Mouse (Mus musculus): ENCODE results near the gene Fli1. TPM values are rescaled to one million over a fixed set of nuclear protein-coding genes. Genes with fewer than 3 reads are reported as not detected.

The Fli1 gene
- total and polyA plus RNA-seq, 2 experiments from 2014 or later: 6.8 to 7.0 TPM

DNA sequence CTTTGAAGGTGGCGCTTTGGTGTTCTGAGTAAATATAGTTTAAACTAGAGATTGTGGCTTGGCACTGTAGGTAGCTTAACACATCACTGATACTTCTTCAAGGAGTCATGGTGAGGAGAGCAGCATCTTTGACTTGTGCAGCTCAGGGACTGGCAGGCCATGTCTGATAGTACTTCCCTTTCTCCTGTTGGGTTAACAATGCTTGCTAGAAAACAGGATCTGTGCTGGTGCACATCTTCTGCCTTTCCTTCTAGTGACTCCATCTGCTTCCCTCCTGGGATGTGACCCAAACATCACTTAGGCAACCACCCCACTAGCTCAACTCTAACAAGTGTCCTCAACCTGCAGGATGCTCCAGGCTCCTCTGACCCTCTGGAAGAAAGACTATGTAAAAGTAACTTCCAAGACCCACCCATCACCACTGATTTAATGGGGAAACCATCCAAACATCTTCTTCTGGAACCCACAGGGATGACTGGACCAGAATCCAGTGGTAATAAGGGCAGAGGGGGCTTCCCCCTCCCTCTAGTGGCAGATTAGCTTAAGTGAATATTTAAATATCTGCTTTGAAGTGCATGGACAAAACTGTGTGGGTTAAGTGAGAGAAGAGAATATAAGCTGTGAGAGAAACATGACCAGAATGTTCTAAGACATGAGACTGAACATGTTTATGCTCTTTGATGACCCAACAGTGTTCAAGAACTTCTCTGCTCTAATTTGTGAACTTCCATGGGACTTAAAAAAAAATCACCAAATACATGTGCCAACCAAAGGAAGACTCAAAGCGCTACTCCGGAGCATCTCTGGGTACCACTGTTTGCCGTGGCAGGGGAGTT is 48.9 kb downstream of the Fli1 start:
- Histone ChIP-seq H3K4me3 (ENCODE audit: low read depth, low read length) (no peak overlapping the region), H3K36me3 (ENCODE audit: insufficient read depth) (no peaks in the 10 kb centered on the region), H3K27me3 (ENCODE audit: insufficient read depth, low read length) (no peaks in the 10 kb centered on the region), H3K9me3 (ENCODE audit: low read length) (no peaks in the 10 kb centered on the region), H3K9ac (no peak overlapping the region), H3K4me2 (ENCODE audit: low read depth) (no peak overlapping the region), H3K27ac (ENCODE audit: low read depth, low read length) (no peak overlapping the region), H3K4me1 (ENCODE audit: insufficient read depth) (no peaks in the 10 kb centered on the region)
- WGBS: 79% methylated on average over 4 of the region's 4 CpGs
- no peak for TF ChIP-seq CTCF (IDR thresholded peaks at IDR 0.05; ENCODE audit: low read depth)
- DNase-seq: no peak
- no peak for ATAC-seq

DNA sequence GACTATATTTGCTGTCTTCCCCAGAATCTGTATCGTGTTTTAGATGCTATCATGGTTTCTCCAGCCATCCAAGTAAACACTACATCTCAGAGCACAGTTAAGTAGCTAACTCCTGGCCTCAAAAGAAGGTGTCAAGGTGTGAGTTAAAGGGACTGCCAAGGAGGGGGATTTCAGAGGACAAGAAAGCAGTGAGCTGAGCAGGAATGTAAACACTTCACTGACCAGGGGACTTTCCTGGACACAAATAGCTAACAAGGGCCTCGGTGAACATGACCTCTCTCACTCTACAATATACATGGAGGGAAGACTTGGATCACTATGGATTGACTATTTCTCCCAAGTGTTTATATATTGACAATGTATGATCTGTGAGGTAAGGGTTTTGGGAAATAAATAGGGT is 49.9 kb downstream of the Fli1 start:
- H3K4me2 ChIP-seq (ENCODE audit: low read depth): no peak overlapping the region
- no peak overlapping the region for H3K27ac ChIP-seq (ENCODE audit: low read depth, low read length)
- ATAC-seq (no peak), DNase-seq (no peak)
- H3K4me1 ChIP-seq (ENCODE audit: insufficient read depth): no peaks in the 10 kb centered on the region
- no peak overlapping the region for H3K9ac ChIP-seq
- H3K27me3 ChIP-seq (ENCODE audit: insufficient read depth, low read length): no peaks in the 10 kb centered on the region
- H3K36me3 ChIP-seq (ENCODE audit: insufficient read depth): no peaks in the 10 kb centered on the region
- H3K9me3 ChIP-seq (ENCODE audit: low read length): no peaks in the 10 kb centered on the region
- TF ChIP-seq CTCF (IDR thresholded peaks at IDR 0.05; ENCODE audit: low read depth): no peak
- WGBS: 88% methylated on average over 2 of the region's 2 CpGs
- no peak overlapping the region for H3K4me3 ChIP-seq (ENCODE audit: low read depth, low read length)

DNA sequence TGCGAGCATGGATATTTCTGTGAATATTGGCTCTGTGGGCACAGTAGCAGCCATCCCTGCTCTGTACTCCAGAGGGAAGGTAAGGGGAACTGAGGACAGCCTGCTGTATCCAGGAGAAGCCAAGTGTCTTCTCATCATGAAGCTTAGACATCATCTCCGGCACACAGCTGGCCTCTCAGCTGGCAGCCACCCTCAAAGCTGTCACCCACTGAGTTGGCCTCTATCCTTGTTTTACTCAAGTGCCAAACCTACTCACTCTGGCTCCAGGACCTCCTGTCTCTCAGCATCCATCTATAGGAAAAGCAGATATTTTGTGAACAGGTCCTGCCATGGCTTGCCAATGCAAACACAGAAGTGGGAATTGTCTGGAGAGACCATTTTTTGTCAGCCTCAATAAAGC is 51.2 kb downstream of the Fli1 start:
- Histone ChIP-seq H3K36me3 (ENCODE audit: insufficient read depth) (no peaks in the 10 kb centered on the region), H3K9ac (no peak overlapping the region), H3K4me2 (ENCODE audit: low read depth) (no peak overlapping the region), H3K9me3 (ENCODE audit: low read length) (no peaks in the 10 kb centered on the region), H3K27ac (ENCODE audit: low read depth, low read length) (no peak overlapping the region), H3K4me3 (ENCODE audit: low read depth, low read length) (no peak overlapping the region), H3K27me3 (ENCODE audit: insufficient read depth, low read length) (no peaks in the 10 kb centered on the region), H3K4me1 (ENCODE audit: insufficient read depth) (no peaks in the 10 kb centered on the region)
- TF ChIP-seq CTCF (IDR thresholded peaks at IDR 0.05; ENCODE audit: low read depth): no peak
- 83% methylated on average over 2 of the region's 2 CpGs for WGBS
- DNase-seq: no peak
- ATAC-seq: peak; percentile 36

DNA sequence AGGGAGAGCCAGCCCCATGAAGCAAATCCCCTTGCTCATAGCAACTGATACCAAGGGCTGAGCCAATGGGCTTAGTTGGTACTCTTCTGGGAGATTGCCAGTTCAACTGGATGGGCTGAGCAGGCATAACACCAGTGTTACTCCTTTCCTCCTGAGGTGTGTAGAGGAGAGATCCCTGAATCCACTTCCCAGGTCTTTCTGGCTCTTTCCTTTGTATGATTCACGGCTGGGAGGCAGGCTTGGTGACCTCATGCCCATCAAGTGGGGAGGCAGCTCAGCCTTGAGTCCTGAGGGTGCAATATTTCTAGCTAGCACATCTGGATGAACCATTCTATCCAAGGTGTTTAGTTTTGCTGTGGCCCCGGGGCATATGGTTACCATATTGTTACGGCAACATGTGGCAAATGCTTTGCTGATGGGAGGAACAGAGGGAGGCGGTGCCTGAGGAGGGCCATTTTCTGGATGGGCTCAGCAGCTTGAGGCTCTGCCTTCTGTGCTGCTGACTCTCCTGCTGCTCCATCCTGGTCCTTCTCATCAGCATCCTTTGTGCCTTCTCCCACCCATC is 52.8 kb downstream of the Fli1 start:
- WGBS: 93% methylated on average over 4 of the region's 4 CpGs
- no peak overlapping the region for H3K4me2 ChIP-seq (ENCODE audit: low read depth)
- no peak overlapping the region for H3K27ac ChIP-seq (ENCODE audit: low read depth, low read length)
- ATAC-seq (no peak), DNase-seq (no peak)
- H3K4me3 ChIP-seq (ENCODE audit: low read depth, low read length): no peak overlapping the region
- no peaks in the 10 kb centered on the region for H3K4me1 ChIP-seq (ENCODE audit: insufficient read depth)
- H3K36me3 ChIP-seq (ENCODE audit: insufficient read depth): no peaks in the 10 kb centered on the region
- no peak for TF ChIP-seq CTCF (IDR thresholded peaks at IDR 0.05; ENCODE audit: low read depth)
- H3K9ac ChIP-seq: no peak overlapping the region
- no peaks in the 10 kb centered on the region for H3K27me3 ChIP-seq (ENCODE audit: insufficient read depth, low read length)
- H3K9me3 ChIP-seq (ENCODE audit: low read length): no peaks in the 10 kb centered on the region

DNA sequence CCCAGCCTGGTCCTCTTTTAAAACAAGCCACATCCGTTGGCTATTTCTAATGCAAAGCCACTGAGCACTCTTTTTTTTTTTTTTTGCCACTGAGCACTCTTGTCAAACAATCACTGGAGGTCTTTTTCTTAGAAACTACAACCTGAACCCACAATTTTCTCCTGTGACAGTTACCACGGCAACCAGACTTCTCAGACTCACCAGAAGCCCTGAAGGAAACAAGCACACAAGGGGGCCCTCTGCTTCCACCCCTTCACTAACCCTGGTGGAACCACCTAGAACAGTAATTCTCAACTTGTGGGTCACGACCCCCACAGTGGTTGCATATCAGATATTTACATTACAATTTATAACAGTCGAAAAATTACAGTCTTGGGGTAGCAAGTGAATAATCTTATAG is 53.3 kb downstream of the Fli1 start:
- no peak overlapping the region for H3K4me2 ChIP-seq (ENCODE audit: low read depth)
- no peaks in the 10 kb centered on the region for H3K4me1 ChIP-seq (ENCODE audit: insufficient read depth)
- no peak overlapping the region for H3K27ac ChIP-seq (ENCODE audit: low read depth, low read length)
- no peak overlapping the region for H3K9ac ChIP-seq
- H3K9me3 ChIP-seq (ENCODE audit: low read length): no peaks in the 10 kb centered on the region
- H3K36me3 ChIP-seq (ENCODE audit: insufficient read depth): no peaks in the 10 kb centered on the region
- 56% methylated on average over 4 of the region's 4 CpGs for WGBS
- no peaks in the 10 kb centered on the region for H3K27me3 ChIP-seq (ENCODE audit: insufficient read depth, low read length)
- peak; percentile 47; the same call in 1 of the 2 replicates for ATAC-seq
- DNase-seq: peak; percentile 22
- H3K4me3 ChIP-seq (ENCODE audit: low read depth, low read length): no peak overlapping the region
- TF ChIP-seq CTCF (IDR thresholded peaks at IDR 0.05; ENCODE audit: low read depth): no peak

DNA sequence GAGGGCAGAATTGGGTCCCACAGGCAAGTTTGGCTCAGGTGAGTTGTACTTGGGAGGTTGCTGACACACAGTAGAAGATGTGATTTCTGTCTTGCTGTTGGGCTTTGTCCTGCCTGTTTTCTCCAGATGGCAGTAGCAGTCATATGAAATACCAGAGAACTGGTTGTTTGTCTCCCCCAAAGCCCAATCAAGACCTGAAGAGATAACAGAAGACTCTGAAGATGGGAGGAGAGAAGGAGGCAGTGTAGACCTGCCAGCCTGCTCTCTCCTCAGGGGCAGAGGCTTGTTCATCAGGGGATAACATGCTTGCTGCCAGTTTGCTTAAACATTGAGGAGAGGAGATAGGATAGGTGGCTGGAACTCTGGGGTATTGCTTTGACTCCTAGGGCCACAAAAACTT is 54.0 kb downstream of the Fli1 start:
- no peak overlapping the region for H3K4me2 ChIP-seq (ENCODE audit: low read depth)
- H3K4me3 ChIP-seq (ENCODE audit: low read depth, low read length): no peak overlapping the region
- no peak for DNase-seq
- H3K9me3 ChIP-seq (ENCODE audit: low read length): no peaks in the 10 kb centered on the region
- H3K27ac ChIP-seq (ENCODE audit: low read depth, low read length): no peak overlapping the region
- H3K9ac ChIP-seq: no peak overlapping the region
- no peaks in the 10 kb centered on the region for H3K27me3 ChIP-seq (ENCODE audit: insufficient read depth, low read length)
- H3K36me3 ChIP-seq (ENCODE audit: insufficient read depth): no peaks in the 10 kb centered on the region
- no peaks in the 10 kb centered on the region for H3K4me1 ChIP-seq (ENCODE audit: insufficient read depth)
- no peak for ATAC-seq
- TF ChIP-seq CTCF (IDR thresholded peaks at IDR 0.05; ENCODE audit: low read depth): no peak

DNA sequence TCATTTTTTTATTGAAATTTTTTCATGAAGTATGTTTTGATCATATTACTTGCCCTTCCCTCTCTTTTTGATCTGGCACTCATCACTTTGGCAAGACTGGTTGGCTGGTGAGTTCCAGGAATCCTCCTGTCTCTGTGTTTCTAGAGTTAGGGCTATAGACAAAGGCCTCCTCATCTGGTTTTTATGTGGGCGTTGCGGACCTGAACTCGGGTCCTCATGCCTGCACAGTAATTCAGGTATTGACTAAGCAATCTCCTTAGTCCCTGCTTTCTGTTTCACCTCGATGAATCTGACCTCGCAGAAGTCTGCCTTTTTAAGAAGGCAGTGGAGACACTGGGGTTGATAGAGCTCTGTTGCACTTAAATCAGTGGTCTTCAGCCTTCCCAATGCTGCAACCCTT is 54.8 kb downstream of the Fli1 start:
- no peak for DNase-seq
- Histone ChIP-seq H3K4me1 (ENCODE audit: insufficient read depth) (no peaks in the 10 kb centered on the region), H3K4me3 (ENCODE audit: low read depth, low read length) (no peak overlapping the region), H3K9me3 (ENCODE audit: low read length) (no peaks in the 10 kb centered on the region), H3K27ac (ENCODE audit: low read depth, low read length) (no peak overlapping the region), H3K4me2 (ENCODE audit: low read depth) (no peak overlapping the region), H3K9ac (no peak overlapping the region), H3K27me3 (ENCODE audit: insufficient read depth, low read length) (no peaks in the 10 kb centered on the region), H3K36me3 (ENCODE audit: insufficient read depth) (no peaks in the 10 kb centered on the region)
- WGBS: 93% methylated on average over 5 of the region's 5 CpGs
- TF ChIP-seq CTCF (IDR thresholded peaks at IDR 0.05; ENCODE audit: low read depth): no peak
- no peak for ATAC-seq
